Mouse (Mus musculus): ENCODE results near the gene Plxna3. TPM values are rescaled to one million over a fixed set of nuclear protein-coding genes. Genes with fewer than 3 reads are reported as not detected.
"Not testable (repeated sequence)": the region's sequence is repeated elsewhere in the genome, so short reads cannot be mapped to it uniquely, and the experiment has no call there.

Gene Plxna3
- total RNA-seq, 1 experiment, result 17.8 TPM

DNA sequence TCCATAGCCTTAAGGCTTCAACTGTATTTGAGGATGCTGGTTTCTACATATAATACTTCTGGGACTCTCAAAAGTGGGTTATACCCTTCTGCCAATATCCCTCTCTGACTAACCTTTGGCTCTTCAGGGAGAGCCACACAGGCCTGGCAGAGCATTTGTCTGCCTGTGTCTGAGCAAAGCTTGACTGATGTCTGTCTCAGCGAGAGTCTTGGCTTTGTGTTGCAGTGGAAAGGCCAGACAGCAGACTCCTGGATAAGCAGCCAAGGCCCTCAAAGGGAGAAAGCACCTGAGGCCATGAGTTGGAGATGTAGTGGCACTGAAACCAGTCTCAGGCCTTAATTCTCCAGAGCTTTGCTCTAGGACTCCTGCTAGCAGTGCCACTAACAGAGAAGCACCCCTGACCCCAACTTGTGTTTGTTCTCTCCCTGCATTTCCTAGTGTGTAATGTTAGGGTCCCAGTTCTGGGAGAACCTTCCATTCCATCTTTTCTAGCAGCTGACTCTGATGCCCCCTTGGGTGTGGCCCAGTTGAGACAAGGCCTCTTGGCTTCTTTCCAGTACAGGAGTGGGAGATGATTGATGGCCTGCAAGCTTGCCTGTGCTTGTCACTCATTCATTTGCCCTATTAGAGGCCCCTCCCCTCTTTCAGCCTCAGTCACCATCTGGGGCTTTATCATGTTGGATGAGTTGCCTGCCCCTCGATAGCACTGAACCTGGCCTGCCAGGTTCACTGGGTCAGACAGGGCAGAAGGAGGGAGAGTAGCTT, 1.5 kb downstream of the Plxna3 start:
- in situ Hi-C loops (cut with MboI; ENCODE audit: low sequenced_read_pairs in 2 of 2, unreplicated experiment in 2 of 2), result no loop called here
- H3K36me3 ChIP-seq (ENCODE audit: control insufficient read depth, insufficient read depth, low read length, poor library complexity, severe bottlenecking), result no peaks in the 10 kb centered on the region
- H3K9ac ChIP-seq (ENCODE audit: insufficient read depth, low read depth, low read length, poor library complexity, severe bottlenecking), result no peak overlapping the region
- DNase-seq (ENCODE audit: low read depth, low spot score), result no peak
- H3K4me1 ChIP-seq (ENCODE audit: control insufficient read depth in 2 of 2, insufficient read depth in 2 of 2, low read length in 2 of 2, poor library complexity in 1 of 2), result no peaks in the 10 kb centered on the region
- H3K4me3 ChIP-seq (ENCODE audit: insufficient read depth in 1 of 2, low read depth in 1 of 2, low read length in 2 of 2, poor library complexity in 1 of 2, severe bottlenecking in 1 of 2), result no peak overlapping the region
- no peak for TF ChIP-seq ZNF384 (IDR thresholded peaks at IDR 0.05; ENCODE audit: low read depth, low read length)
- TF ChIP-seq CHD2 (IDR thresholded peaks at IDR 0.05; ENCODE audit: low read depth, low read length), result no peak
- no peak overlapping the region for H3K27ac ChIP-seq (ENCODE audit: insufficient read depth, low read depth, low read length, poor library complexity, severe bottlenecking)
- H3K9me3 ChIP-seq (ENCODE audit: control insufficient read depth, insufficient read depth, low read depth, low read length), result no peaks in the 10 kb centered on the region

DNA sequence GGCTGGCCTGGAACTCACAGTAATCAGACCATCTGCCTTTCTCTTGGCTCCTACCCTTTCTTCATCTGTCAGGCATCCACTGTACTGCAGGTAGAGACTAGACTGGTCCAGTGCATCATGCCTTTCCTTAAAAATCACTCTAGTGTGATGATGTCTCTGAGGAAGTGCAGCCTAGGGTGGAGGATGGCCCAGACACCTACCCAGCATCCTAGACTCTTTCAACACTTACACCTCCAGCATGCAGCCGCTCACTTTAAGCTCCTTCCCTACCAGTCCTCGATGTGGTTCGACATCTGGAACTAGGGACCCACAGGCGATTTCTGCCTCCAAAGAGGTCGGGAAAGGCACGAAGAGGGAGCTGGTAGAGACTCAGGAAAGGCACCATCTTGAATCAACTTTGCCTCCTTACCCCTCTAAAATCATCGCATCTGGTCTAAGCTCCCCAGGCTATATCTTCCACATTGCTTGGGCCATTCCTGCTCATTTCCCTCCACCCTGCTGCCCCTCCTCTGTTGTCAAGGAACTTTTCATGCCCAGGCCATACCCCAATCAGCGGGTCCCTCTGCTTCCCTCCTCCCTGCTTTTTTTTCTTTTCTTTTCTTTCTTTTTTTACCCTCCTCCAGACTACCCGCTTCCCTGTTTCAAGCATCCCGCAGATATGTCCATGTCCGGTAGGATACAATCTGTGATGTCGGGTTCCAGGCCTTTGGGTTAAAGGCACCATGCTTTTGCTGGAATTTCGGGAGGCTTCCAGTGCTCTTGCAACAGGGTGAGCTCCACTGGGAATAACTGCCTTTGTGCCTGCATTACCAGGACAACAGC, 24.0 kb downstream of the Plxna3 start:
- DNase-seq (ENCODE audit: low read depth, low spot score), result no peak
- in situ Hi-C loops (cut with MboI; ENCODE audit: low sequenced_read_pairs in 2 of 2, unreplicated experiment in 2 of 2), result no loop called here
- TF ChIP-seq ZNF384 (IDR thresholded peaks at IDR 0.05; ENCODE audit: low read depth, low read length), result no peak
- no peak for TF ChIP-seq ZC3H11A (IDR thresholded peaks at IDR 0.05; ENCODE audit: borderline replicate concordance, low read depth, low read length)
- TF ChIP-seq MAFK (IDR thresholded peaks at IDR 0.05; ENCODE audit: insufficient read depth, low read depth, low read length), result no peak
- TF ChIP-seq HCFC1 (IDR thresholded peaks at IDR 0.05; ENCODE audit: borderline replicate concordance, insufficient read depth, low read length), result no peak
- no peak for TF ChIP-seq CHD2 (IDR thresholded peaks at IDR 0.05; ENCODE audit: low read depth, low read length)
- Histone ChIP-seq H3K27ac (ENCODE audit: insufficient read depth, low read depth, low read length, poor library complexity, severe bottlenecking) (peak overlapping the region; percentile 5; the same call in 1 of the 2 replicates), H3K9ac (ENCODE audit: insufficient read depth, low read depth, low read length, poor library complexity, severe bottlenecking) (peak overlapping the region; percentile 74), H3K4me3 (ENCODE audit: insufficient read depth in 1 of 2, low read depth in 1 of 2, low read length in 2 of 2, poor library complexity in 1 of 2, severe bottlenecking in 1 of 2) (peak overlapping the region; percentile 82 to 85), H3K9me3 (ENCODE audit: control insufficient read depth, insufficient read depth, low read depth, low read length) (no peaks in the 10 kb centered on the region), H3K4me1 (ENCODE audit: control insufficient read depth in 2 of 2, insufficient read depth in 2 of 2, low read length in 2 of 2, poor library complexity in 1 of 2) (no peaks in the 10 kb centered on the region), H3K36me3 (ENCODE audit: control insufficient read depth, insufficient read depth, low read length, poor library complexity, severe bottlenecking) (no peaks in the 10 kb centered on the region)

GRCm38 (mm10) chrX:74353467-74353770, 24.6 kb downstream of the Plxna3 start, which contains the start of gene Lage3:
Gene Lage3, minus strand, starts transcription at chrX:74353618.
- Histone ChIP-seq H3K36me3 (ENCODE audit: control insufficient read depth, insufficient read depth, low read length, poor library complexity, severe bottlenecking) (no peaks in the 10 kb centered on the region), H3K4me3 (ENCODE audit: insufficient read depth in 1 of 2, low read depth in 1 of 2, low read length in 2 of 2, poor library complexity in 1 of 2, severe bottlenecking in 1 of 2) (peak within 1 kb of the TSS; percentile 82 to 85), H3K27ac (ENCODE audit: insufficient read depth, low read depth, low read length, poor library complexity, severe bottlenecking) (peak within 1 kb of the TSS; percentile 5; the same call in 1 of the 2 replicates), H3K4me1 (ENCODE audit: control insufficient read depth in 2 of 2, insufficient read depth in 2 of 2, low read length in 2 of 2, poor library complexity in 1 of 2) (no peaks in the 10 kb centered on the region), H3K9ac (ENCODE audit: insufficient read depth, low read depth, low read length, poor library complexity, severe bottlenecking) (peak within 1 kb of the TSS; percentile 74), H3K9me3 (ENCODE audit: control insufficient read depth, insufficient read depth, low read depth, low read length) (no peaks in the 10 kb centered on the region)
- in situ Hi-C loops (cut with MboI; ENCODE audit: low sequenced_read_pairs in 2 of 2, unreplicated experiment in 2 of 2), result no loop called here
- TF ChIP-seq ZNF384 (IDR thresholded peaks at IDR 0.05; ENCODE audit: low read depth, low read length), result no peak
- TF ChIP-seq HCFC1 (IDR thresholded peaks at IDR 0.05; ENCODE audit: borderline replicate concordance, insufficient read depth, low read length), result no peak
- DNase-seq (ENCODE audit: low read depth, low spot score), result peak; percentile 30

GRCm38 (mm10) chrX:74357069-74357468, 28.2 kb downstream of the Plxna3 start:
- H3K27ac ChIP-seq (ENCODE audit: insufficient read depth, low read depth, low read length, poor library complexity, severe bottlenecking); H3K36me3 ChIP-seq (ENCODE audit: control insufficient read depth, insufficient read depth, low read length, poor library complexity, severe bottlenecking); H3K4me3 ChIP-seq (ENCODE audit: insufficient read depth in 1 of 2, low read depth in 1 of 2, low read length in 2 of 2, poor library complexity in 1 of 2, severe bottlenecking in 1 of 2); DNase-seq (ENCODE audit: low read depth, low spot score); in situ Hi-C loops (cut with MboI; ENCODE audit: low sequenced_read_pairs in 2 of 2, unreplicated experiment in 2 of 2); H3K9me3 ChIP-seq (ENCODE audit: control insufficient read depth, insufficient read depth, low read depth, low read length); H3K4me1 ChIP-seq (ENCODE audit: control insufficient read depth in 2 of 2, insufficient read depth in 2 of 2, low read length in 2 of 2, poor library complexity in 1 of 2); H3K9ac ChIP-seq (ENCODE audit: insufficient read depth, low read depth, low read length, poor library complexity, severe bottlenecking): not testable (repeated sequence)

GRCm38 (mm10) chrX:74359171-74359570, 30.3 kb downstream of the Plxna3 start:
- Histone ChIP-seq H3K36me3 (ENCODE audit: control insufficient read depth, insufficient read depth, low read length, poor library complexity, severe bottlenecking) (no peaks in the 10 kb centered on the region), H3K27ac (ENCODE audit: insufficient read depth, low read depth, low read length, poor library complexity, severe bottlenecking) (no peak overlapping the region), H3K9me3 (ENCODE audit: control insufficient read depth, insufficient read depth, low read depth, low read length) (no peaks in the 10 kb centered on the region), H3K4me3 (ENCODE audit: insufficient read depth in 1 of 2, low read depth in 1 of 2, low read length in 2 of 2, poor library complexity in 1 of 2, severe bottlenecking in 1 of 2) (no peak overlapping the region), H3K4me1 (ENCODE audit: control insufficient read depth in 2 of 2, insufficient read depth in 2 of 2, low read length in 2 of 2, poor library complexity in 1 of 2) (no peaks in the 10 kb centered on the region), H3K9ac (ENCODE audit: insufficient read depth, low read depth, low read length, poor library complexity, severe bottlenecking) (no peak overlapping the region; the same call in 1 of the 2 replicates)
- DNase-seq (ENCODE audit: low read depth, low spot score), result no peak
- TF ChIP-seq CHD2 (IDR thresholded peaks at IDR 0.05; ENCODE audit: low read depth, low read length) (no peak), ZC3H11A (IDR thresholded peaks at IDR 0.05; ENCODE audit: borderline replicate concordance, low read depth, low read length) (no peak), ZNF384 (IDR thresholded peaks at IDR 0.05; ENCODE audit: low read depth, low read length) (no peak), MAFK (IDR thresholded peaks at IDR 0.05; ENCODE audit: insufficient read depth, low read depth, low read length) (no peak), HCFC1 (IDR thresholded peaks at IDR 0.05; ENCODE audit: borderline replicate concordance, insufficient read depth, low read length) (no peak)
- in situ Hi-C loops (cut with MboI; ENCODE audit: low sequenced_read_pairs in 2 of 2, unreplicated experiment in 2 of 2), result no loop called here

Measured in ES-E14 (cell line).